Comparison of ENCODE assay signal across 21 mouse cellular contexts in genomic region chr5:131156323-131156722, GRCm38 (mm10).
DNase-seq lines count a peak whose midpoint lies in the region; ATAC-seq and TF ChIP-seq lines count a peak whose summit lies in the region.
"Had no signal": no experiment of that assay in that cellular context is flagged by ENCODE, and none has a peak within 500 bp of the region (broad histone marks: within the 10 kb centered on the region; RNA-seq: fewer than 3 reads in every experiment).

No protein-coding gene starts in this region.

- H3K4me3 ChIP-seq in gastrocnemius, adult 2 months, result no peak overlapping the region
- no peak overlapping the region for H3K4me3 ChIP-seq in kidney, embryonic 15.5 days (replicated peaks)
- no peak overlapping the region for H3K4me3 ChIP-seq in E14TG2a.4 (replicated peaks; ENCODE audit: low read length)
- H3K4me3 ChIP-seq: embryonic facial prominence, embryonic 10.5 days; hindbrain, embryonic 12.5 days; midbrain, embryonic 12.5 days; neural tube, embryonic 15.5 days had no signal

- peaks cover 8% of the 10 kb centered on the region; the same call in 1 of the 2 replicates for H3K4me1 ChIP-seq in kidney, embryonic 15.5 days
- H3K4me1 ChIP-seq in E14TG2a.4 (replicated peaks; ENCODE audit: low read depth, low read length), result no peaks in the 10 kb centered on the region
- H3K4me1 ChIP-seq: embryonic facial prominence, embryonic 10.5 days; midbrain, embryonic 12.5 days had no signal

- H3K27ac ChIP-seq in gastrocnemius, adult 2 months, result no peak overlapping the region
- no peak overlapping the region for H3K27ac ChIP-seq in kidney, embryonic 15.5 days
- H3K27ac ChIP-seq: embryonic facial prominence, embryonic 10.5 days; hindbrain, embryonic 12.5 days; midbrain, embryonic 12.5 days; neural tube, embryonic 15.5 days had no signal

- DNase-seq in gastrocnemius, adult 2 months, result no peak
- no peak for DNase-seq in gastrocnemius, postnatal 4 days (ENCODE audit: low spot score in 2 of 2)
- peak; percentile 9 for DNase-seq in kidney, adult 9 months
- peak; percentile 42 for DNase-seq in R1 (ENCODE audit: low read depth, low spot score)
- no peak for DNase-seq in embryo, embryonic 10.5 days (ENCODE audit: low spot score)
- no peak for DNase-seq in cerebellum, postnatal 36 days
- DNase-seq: adrenal gland, postnatal 25 days; cerebellum, adult 9-10 months; gastrocnemius, postnatal 36 days; heart, postnatal 10 days; kidney, adult 8-10 months; right cerebral cortex, postnatal 14 days had no signal

- WGBS in kidney, embryonic 15.5 days, result 87% methylated on average over 3 of the region's 3 CpGs

- intact Hi-C loops in gastrocnemius, adult 2 months (cut with DNase I), result loop anchor here (10.0 kb wide), 1 partner anchor 142 kb away; no protein-coding TSS in a partner anchor

- TF ChIP-seq CTCF in gastrocnemius, adult 2 months (IDR thresholded peaks at IDR 0.05), result peak; percentile 60
- TF ChIP-seq CTCF in E14TG2a.4 (conservative IDR thresholded peaks at IDR 0.05; ENCODE audit: low read length), result peak; percentile 30; the same call in 1 of the 2 replicates

- H3K9ac ChIP-seq in kidney, embryonic 15.5 days, result no peak overlapping the region
- H3K9ac ChIP-seq: hindbrain, embryonic 12.5 days; midbrain, embryonic 12.5 days; neural tube, embryonic 15.5 days had no signal

- H3K27me3 ChIP-seq in kidney, embryonic 15.5 days, result no peaks in the 10 kb centered on the region
- H3K27me3 ChIP-seq in E14TG2a.4 (ENCODE audit: insufficient read depth, low read length), result no peaks in the 10 kb centered on the region
- H3K27me3 ChIP-seq: hindbrain, embryonic 12.5 days; midbrain, embryonic 12.5 days; neural tube, embryonic 15.5 days had no signal

- no peak overlapping the region for H3K4me2 ChIP-seq in kidney, embryonic 15.5 days
- H3K4me2 ChIP-seq: heart, embryonic 11.5 days; hindbrain, embryonic 12.5 days; midbrain, embryonic 12.5 days; neural tube, embryonic 15.5 days had no signal

- ATAC-seq in kidney, embryonic 15.5 days (replicated peaks; ENCODE audit: low FRiP score), result no peak
- ATAC-seq: CD4-positive, CD25-positive, alpha-beta regulatory T cell, adult 4 months; forebrain, embryonic 16.5 days had no signal

- no peaks in the 10 kb centered on the region for H3K9me3 ChIP-seq in kidney, embryonic 15.5 days (replicated peaks)
- no peaks in the 10 kb centered on the region for H3K9me3 ChIP-seq in E14TG2a.4 (ENCODE audit: low read length)
- H3K9me3 ChIP-seq: embryonic facial prominence, embryonic 10.5 days; hindbrain, embryonic 12.5 days; midbrain, embryonic 12.5 days; neural tube, embryonic 15.5 days had no signal

- no peaks in the 10 kb centered on the region for H3K36me3 ChIP-seq in kidney, embryonic 15.5 days
- no peaks in the 10 kb centered on the region for H3K36me3 ChIP-seq in E14TG2a.4 (ENCODE audit: insufficient read depth, low read length)
- H3K36me3 ChIP-seq: embryonic facial prominence, embryonic 10.5 days; hindbrain, embryonic 12.5 days; midbrain, embryonic 12.5 days; neural tube, embryonic 15.5 days had no signal

Comparison
In these comparisons a context has a peak if more than half of its experiments do, and no peak if none do; other contexts are left out.
1. DNase-seq: peak in kidney, adult 9 months (single experiment) and R1 (single experiment); none in gastrocnemius, adult 2 months (single experiment), gastrocnemius, postnatal 4 days (0 of 2), embryo, embryonic 10.5 days (single experiment) and cerebellum, postnatal 36 days (0 of 2).